Comparison of ENCODE assay signal across 8 mouse cellular contexts in genomic region chr6:34292882-34293487, GRCm38 (mm10). TPM values are rescaled to one million over a fixed set of nuclear protein-coding genes. Genes with fewer than 3 reads are reported as not detected.
DNase-seq lines count a peak whose midpoint lies in the region; ATAC-seq and TF ChIP-seq lines count a peak whose summit lies in the region.

No protein-coding gene starts in this region.

- no peaks in the 10 kb centered on the region for H3K9me3 ChIP-seq in heart, embryonic 12.5 days (replicated peaks)
- H3K9me3 ChIP-seq in kidney, embryonic 15.5 days (replicated peaks) = no peaks in the 10 kb centered on the region
- no peaks in the 10 kb centered on the region for H3K9me3 ChIP-seq in liver, embryonic 11.5 days (ENCODE audit: control insufficient read depth, low read length)
- no peaks in the 10 kb centered on the region for H3K9me3 ChIP-seq in neural tube, embryonic 11.5 days (ENCODE audit: control insufficient read depth, low read length)
- H3K9me3 ChIP-seq in stomach, embryonic 16.5 days (replicated peaks; ENCODE audit: control insufficient read depth, low read length) = no peaks in the 10 kb centered on the region

- no peaks in the 10 kb centered on the region; the same call in 1 of the 2 replicates for H3K4me1 ChIP-seq in embryonic fibroblast, embryonic 13.5 days (ENCODE audit: control insufficient read depth, insufficient read depth, low read length)
- peaks cover 2% of the 10 kb centered on the region; the same call in 1 of the 2 replicates for H3K4me1 ChIP-seq in heart, embryonic 12.5 days (replicated peaks)
- H3K4me1 ChIP-seq in kidney, embryonic 15.5 days = no peaks in the 10 kb centered on the region
- no peaks in the 10 kb centered on the region for H3K4me1 ChIP-seq in liver, embryonic 11.5 days (replicated peaks; ENCODE audit: control insufficient read depth, insufficient read depth, low read length)
- no peaks in the 10 kb centered on the region for H3K4me1 ChIP-seq in neural tube, embryonic 11.5 days (ENCODE audit: control insufficient read depth, insufficient read depth, low read length)
- no peaks in the 10 kb centered on the region for H3K4me1 ChIP-seq in stomach, embryonic 16.5 days (ENCODE audit: control insufficient read depth, insufficient read depth, low read length)

- DNase-seq in 416B (ENCODE audit: low read depth) = peak; percentile 84
- peak; percentile 69 to 74 for DNase-seq in adrenal gland, adult 18-20 months (ENCODE audit: low spot score in 2 of 2)
- DNase-seq in liver, embryonic 11.5 days (ENCODE audit: low spot score) = peak; percentile 61
- peak; percentile 83 for DNase-seq in neural tube, embryonic 11.5 days (ENCODE audit: low spot score)

- H3K4me3 ChIP-seq in embryonic fibroblast, embryonic 13.5 days (ENCODE audit: insufficient read depth, low read length) = no peak overlapping the region
- no peak overlapping the region for H3K4me3 ChIP-seq in heart, embryonic 12.5 days
- H3K4me3 ChIP-seq in kidney, embryonic 15.5 days (replicated peaks) = no peak overlapping the region
- H3K4me3 ChIP-seq in liver, embryonic 11.5 days (ENCODE audit: low read depth, low read length) = no peak overlapping the region
- no peak overlapping the region for H3K4me3 ChIP-seq in neural tube, embryonic 11.5 days (ENCODE audit: low read depth, low read length)
- H3K4me3 ChIP-seq in stomach, embryonic 16.5 days (replicated peaks; ENCODE audit: low read length) = no peak overlapping the region

- no peak overlapping the region for H3K4me2 ChIP-seq in heart, embryonic 12.5 days
- no peak overlapping the region for H3K4me2 ChIP-seq in kidney, embryonic 15.5 days
- H3K4me2 ChIP-seq in liver, embryonic 11.5 days = no peak overlapping the region
- no peak overlapping the region for H3K4me2 ChIP-seq in neural tube, embryonic 11.5 days (ENCODE audit: low read depth)
- H3K4me2 ChIP-seq in stomach, embryonic 16.5 days (ENCODE audit: low read depth, low read length) = no peak overlapping the region

- H3K36me3 ChIP-seq in heart, embryonic 12.5 days = no peaks in the 10 kb centered on the region
- no peaks in the 10 kb centered on the region for H3K36me3 ChIP-seq in kidney, embryonic 15.5 days
- H3K36me3 ChIP-seq in liver, embryonic 11.5 days (ENCODE audit: control insufficient read depth, insufficient read depth, low read length) = no peaks in the 10 kb centered on the region
- H3K36me3 ChIP-seq in neural tube, embryonic 11.5 days (ENCODE audit: control insufficient read depth, insufficient read depth, low read length) = no peaks in the 10 kb centered on the region
- H3K36me3 ChIP-seq in stomach, embryonic 16.5 days (ENCODE audit: control insufficient read depth, insufficient read depth, low read length) = no peaks in the 10 kb centered on the region

- H3K27ac ChIP-seq in embryonic fibroblast, embryonic 13.5 days (ENCODE audit: insufficient read depth, low read length) = no peak overlapping the region
- no peak overlapping the region for H3K27ac ChIP-seq in heart, embryonic 12.5 days (ENCODE audit: poor library complexity, severe bottlenecking)
- H3K27ac ChIP-seq in kidney, embryonic 15.5 days = no peak overlapping the region
- no peak overlapping the region for H3K27ac ChIP-seq in liver, embryonic 11.5 days (ENCODE audit: low read depth, low read length)
- H3K27ac ChIP-seq in neural tube, embryonic 11.5 days (ENCODE audit: low read depth, low read length) = no peak overlapping the region
- no peak overlapping the region for H3K27ac ChIP-seq in stomach, embryonic 16.5 days (ENCODE audit: low read length)

- H3K27me3 ChIP-seq in heart, embryonic 12.5 days (replicated peaks) = no peaks in the 10 kb centered on the region
- H3K27me3 ChIP-seq in kidney, embryonic 15.5 days = no peaks in the 10 kb centered on the region
- H3K27me3 ChIP-seq in liver, embryonic 11.5 days (replicated peaks; ENCODE audit: control insufficient read depth, insufficient read depth, low read length) = no peaks in the 10 kb centered on the region
- no peaks in the 10 kb centered on the region for H3K27me3 ChIP-seq in neural tube, embryonic 11.5 days (ENCODE audit: control insufficient read depth, insufficient read depth, low read length)
- no peaks in the 10 kb centered on the region for H3K27me3 ChIP-seq in stomach, embryonic 16.5 days (ENCODE audit: control insufficient read depth, insufficient read depth, low read length)

- ATAC-seq in heart, embryonic 12.5 days (ENCODE audit: insufficient number of reproducible peaks, low FRiP score) = peak; percentile 57; the same call in 1 of the 2 replicates
- peak; percentile 89 for ATAC-seq in kidney, embryonic 15.5 days (replicated peaks; ENCODE audit: low FRiP score)
- ATAC-seq in liver, embryonic 11.5 days (replicated peaks; ENCODE audit: low FRiP score) = no peak
- ATAC-seq in neural tube, embryonic 11.5 days (ENCODE audit: insufficient read depth, low FRiP score, low TSS enrichment) = peak; percentile 72; the same call in 1 of the 2 replicates
- peak; percentile 88 for ATAC-seq in stomach, embryonic 16.5 days (ENCODE audit: insufficient read depth, low FRiP score)

- TF ChIP-seq CTCF in embryonic fibroblast, embryonic 13.5 days (IDR thresholded peaks at IDR 0.05; ENCODE audit: borderline replicate concordance, insufficient read depth, low read length) = peak; percentile 96

- WGBS in heart, embryonic 12.5 days = 27% methylated on average over 9 of the region's 9 CpGs
- WGBS in kidney, embryonic 15.5 days = 30% methylated on average over 9 of the region's 9 CpGs
- WGBS in liver, embryonic 11.5 days = 35% methylated on average over 9 of the region's 9 CpGs
- 40% methylated on average over 9 of the region's 9 CpGs for WGBS in neural tube, embryonic 11.5 days
- WGBS in stomach, embryonic 16.5 days = 29% methylated on average over 9 of the region's 9 CpGs

- H3K9ac ChIP-seq in heart, embryonic 12.5 days = no peak overlapping the region
- H3K9ac ChIP-seq in kidney, embryonic 15.5 days = no peak overlapping the region
- no peak overlapping the region for H3K9ac ChIP-seq in liver, embryonic 11.5 days (ENCODE audit: low read depth, low read length)
- H3K9ac ChIP-seq in neural tube, embryonic 11.5 days (ENCODE audit: low read length) = peak overlapping the region; percentile 53
- H3K9ac ChIP-seq in stomach, embryonic 16.5 days (ENCODE audit: low read length) = no peak overlapping the region

- TF ChIP-seq POLR2A in embryonic fibroblast, embryonic 13.5 days (IDR thresholded peaks at IDR 0.05; ENCODE audit: low read depth, low read length) = no peak

RNA-seq across cellular contexts. Expression of gene Akr1b3, which starts 24.3 kb away (rescaled TPM):
- 100 to 1,000 TPM; 302 to 310 TPM for total RNA-seq in adrenal gland, adult 18-20 months (2021)
- 99.7 and 105 TPM in 2 replicates for polyA plus RNA-seq in embryonic fibroblast, embryonic 13.5 days (2011; ENCODE audit: insufficient read length, low read depth, missing spikeins)
- 176 and 177 TPM in 2 replicates for polyA plus RNA-seq in heart, embryonic 12.5 days (2016; fragmentation: Nextera tagmentation; extraction: Ambion mirVana)
- polyA plus RNA-seq in kidney, embryonic 15.5 days (2015; fragmentation: Nextera tagmentation; extraction: Ambion mirVana) = 184 and 190 TPM in 2 replicates
- polyA plus RNA-seq in liver, embryonic 11.5 days (2014; fragmentation: Nextera tagmentation; extraction: Ambion mirVana) = 131 and 132 TPM in 2 replicates
- 206 and 208 TPM in 2 replicates for polyA plus RNA-seq in neural tube, embryonic 11.5 days (2014; fragmentation: Nextera tagmentation; extraction: Ambion mirVana)
- polyA plus RNA-seq in stomach, embryonic 16.5 days (2015; fragmentation: Nextera tagmentation; extraction: Ambion mirVana) = 122 and 130 TPM in 2 replicates
